Mouse (Mus musculus) heart, postnatal 36 days (tissue): Measurements from ENCODE around the gene Olfr1277. TPM values are rescaled to one million over a fixed set of nuclear protein-coding genes. Genes with fewer than 3 reads are reported as not detected.

ENCODE experiments used
- DNase-seq, 2 experiments: peaks; one replicate each; pipeline ENCODE4 v3.0.0; 2021 to 2022
- intact Hi-C: fragments of 180-260 bp; cut with DNase I; formaldehyde crosslinking; loops from one replicate; pipeline ENCODE4 v1.15.1; 2025
- total RNA-seq, 2 experiments: library from RNA; stranded (reverse); gene quantifications; 2 replicates each; pipeline ENCODE4 v1.2.3; 2021

Gene Olfr1277
- not detected for total RNA-seq

- intact Hi-C loops = no loop called here
- DNase-seq = no peak
Measured at GRCm38 (mm10) chr2:111274006-111274405, at the start of gene Olfr1277. TSS of gene Olfr1277 (minus strand) at chr2:111274106.

DNA sequence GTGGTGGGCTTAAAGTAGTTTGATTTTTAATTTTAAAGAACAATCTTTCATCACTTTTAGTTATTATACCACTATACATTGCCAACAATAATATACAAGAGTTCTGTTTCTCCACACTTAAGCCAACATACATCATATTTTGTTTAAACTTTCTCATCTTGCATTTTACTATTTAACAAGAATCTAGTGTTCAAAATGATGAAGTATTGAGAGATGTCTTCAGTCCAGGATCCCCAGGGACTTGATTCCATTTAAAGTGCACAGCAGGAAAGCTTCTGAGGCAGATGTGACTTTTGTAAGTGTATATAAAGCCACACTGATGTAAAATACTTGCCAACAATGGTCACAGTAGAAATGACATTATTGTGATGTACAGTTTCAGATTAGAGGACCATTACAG, 39.8 kb upstream of the Olfr1277 start, which contains the start of gene Olfr1280:
Gene Olfr1280, plus strand, starts transcription at position 301 of the 400 bp plus-strand sequence.
- DNase-seq = no peak
- intact Hi-C loops = no loop called here

GRCm38 (mm10) chr2:111300374-111300773, 26.5 kb upstream of the Olfr1277 start, which contains the start of gene Olfr1279:
TSS of gene Olfr1279 (plus strand) at chr2:111300635.
- intact Hi-C loops = no loop called here

DNA sequence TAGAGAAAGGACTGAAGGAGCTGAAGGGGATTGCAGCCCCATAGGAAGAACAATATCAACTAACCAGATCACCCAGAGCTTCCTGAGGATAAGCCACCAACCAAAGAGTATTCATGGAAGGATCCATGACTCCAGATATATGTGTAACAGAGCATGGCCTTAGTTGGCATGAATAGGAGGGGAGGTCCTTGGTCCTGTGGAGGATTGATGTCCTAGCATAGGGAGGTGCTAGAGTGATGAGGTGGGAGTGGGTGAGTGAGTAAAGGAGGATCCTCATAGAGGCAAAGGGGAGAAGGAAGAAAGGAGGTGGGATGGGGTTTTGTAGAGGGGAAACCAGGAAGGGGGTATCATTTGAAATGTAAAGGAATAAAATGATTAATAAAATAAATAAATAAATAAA, 24.6 kb upstream of the Olfr1277 start:
- no peak for DNase-seq
- intact Hi-C loops = no loop called here

More at GRCm38 (mm10) chr2:111300374-111300773, 26.5 kb upstream of the Olfr1277 start, which contains the start of gene Olfr1279:
- DNase-seq = no peak

- DNase-seq = no peak
- intact Hi-C loops = no loop called here
Measured at GRCm38 (mm10) chr2:111289836-111290235, 15.9 kb upstream of the Olfr1277 start, which contains the start of gene Olfr1278. TSS of gene Olfr1278 (plus strand) at chr2:111290136.

DNA sequence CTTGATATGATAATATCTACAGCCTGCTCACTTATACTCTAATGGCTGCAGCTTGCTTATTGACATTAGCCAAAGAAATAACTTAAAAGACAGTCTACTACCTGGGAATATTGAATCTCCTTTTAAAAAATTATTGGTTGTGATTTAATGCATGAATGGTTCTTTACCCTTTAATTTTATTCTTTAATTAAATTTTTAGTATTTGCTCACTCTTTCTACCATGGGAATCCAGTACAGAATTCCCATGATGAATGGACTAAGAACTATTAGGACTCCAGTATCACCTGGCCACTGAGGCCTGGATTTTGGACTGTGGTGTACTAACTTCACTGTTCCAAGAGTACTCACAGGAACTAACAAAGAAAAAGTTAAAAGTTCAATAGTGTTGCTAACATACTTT, 19.7 kb downstream of the Olfr1277 start, which contains the start of gene Olfr1276:
Gene Olfr1276, plus strand, starts transcription at position 301 of the 400 bp plus-strand sequence.
- intact Hi-C loops = no loop called here
- no peak for DNase-seq

GRCm38 (mm10) chr2:111235186-111235585, 38.7 kb downstream of the Olfr1277 start, which contains the start of gene Olfr1275:
TSS of gene Olfr1275 (minus strand) at chr2:111235286.
- intact Hi-C loops = no loop called here
- DNase-seq = no peak

DNA sequence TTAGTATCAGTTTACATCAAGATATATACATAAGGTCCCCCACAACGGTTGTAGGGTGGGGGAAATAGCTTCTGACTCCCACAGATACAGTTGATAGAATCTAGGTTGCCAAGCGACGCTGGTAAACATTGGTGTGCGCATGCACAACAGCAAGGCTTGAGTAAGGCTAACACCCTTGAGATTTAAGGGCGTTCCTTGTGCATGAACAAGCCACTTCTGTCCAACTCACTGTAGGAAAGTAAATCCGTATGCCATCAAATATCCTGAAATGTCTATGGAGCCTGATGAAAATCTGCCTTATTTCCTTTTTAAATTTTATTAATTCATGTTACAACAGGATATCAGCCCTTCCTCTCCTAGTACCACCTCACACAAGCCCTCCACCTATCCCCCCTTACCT, 44.4 kb downstream of the Olfr1277 start, which contains the start of gene 4930430A15Rik:
Gene 4930430A15Rik, minus strand, starts transcription at position 101 of the 400 bp plus-strand sequence.
- intact Hi-C loops = no loop called here
- no peak for DNase-seq

Other genes with a start within 250 kb of the Olfr1277 start
- gene Gm13941, start 168.1 kb downstream of the Olfr1277 start, total RNA-seq = not detected
- not detected for gene Gm15130, start 121.2 kb downstream of the Olfr1277 start, total RNA-seq
- gene 4930430A15Rik, start 44.5 kb downstream of the Olfr1277 start, total RNA-seq = not detected
- not detected for gene Olfr1275, start 38.8 kb downstream of the Olfr1277 start, total RNA-seq
- gene Olfr1276, start 19.6 kb downstream of the Olfr1277 start, total RNA-seq = not detected
- not detected for gene Olfr1278, start 16.0 kb upstream of the Olfr1277 start, total RNA-seq
- not detected for gene Olfr1279, start 26.5 kb upstream of the Olfr1277 start, total RNA-seq
- not detected for gene Olfr1280, start 39.9 kb upstream of the Olfr1277 start, total RNA-seq
- gene Olfr1281, start 52.4 kb upstream of the Olfr1277 start, total RNA-seq = not detected
- not detected for gene Olfr1282, start 62.0 kb upstream of the Olfr1277 start, total RNA-seq
- not detected for gene Olfr1283, start 92.7 kb upstream of the Olfr1277 start, total RNA-seq
- not detected for gene Olfr1284, start 101.4 kb upstream of the Olfr1277 start, total RNA-seq
- not detected for gene Olfr1286, start 149.0 kb upstream of the Olfr1277 start, total RNA-seq
- not detected for gene Olfr1287, start 175.0 kb upstream of the Olfr1277 start, total RNA-seq
- gene Olfr1288, start 200.0 kb upstream of the Olfr1277 start, total RNA-seq = not detected
- gene Olfr1289, start 206.7 kb upstream of the Olfr1277 start, total RNA-seq = not detected
- gene Olfr1290, start 219.7 kb upstream of the Olfr1277 start, total RNA-seq = not detected
- gene Olfr1291-ps1, start 223.1 kb upstream of the Olfr1277 start, total RNA-seq = not detected